ENCODE assay signal across 13 mouse cellular contexts in the genomic region with DNA sequence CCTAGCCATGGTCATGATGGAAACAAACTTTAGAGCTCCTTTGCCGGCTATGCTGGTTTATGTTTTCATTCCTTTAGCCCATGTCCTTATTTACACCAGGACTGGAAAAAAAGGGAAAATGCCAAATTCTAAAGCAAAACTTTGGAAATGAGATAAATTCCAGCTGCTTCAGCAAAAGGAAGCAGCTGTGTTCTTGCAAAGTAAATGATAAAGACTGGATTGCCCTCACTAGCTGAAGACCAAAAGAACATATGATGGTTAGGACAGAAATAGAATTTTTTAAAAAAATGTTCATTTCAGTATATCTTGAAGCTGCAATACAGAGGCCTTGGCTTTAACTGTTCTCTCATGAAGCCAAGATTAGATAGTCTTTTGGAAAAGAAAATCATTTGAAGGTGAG.
"Had no signal": no experiment of that assay in that cellular context is flagged by ENCODE, and none has a peak within 500 bp of the region (broad histone marks: within the 10 kb centered on the region; RNA-seq: fewer than 3 reads in every experiment).

No protein-coding gene starts in this region.

- H3K4me2 ChIP-seq: kidney, embryonic 15.5 days; limb, embryonic 13.5 days; liver, embryonic 12.5 days; midbrain, embryonic 12.5 days; neural tube, embryonic 13.5 days had no signal

- H3K27me3 ChIP-seq: kidney, embryonic 15.5 days; limb, embryonic 13.5 days; liver, embryonic 12.5 days; midbrain, embryonic 12.5 days; neural tube, embryonic 13.5 days had no signal

- H3K9me3 ChIP-seq: kidney, embryonic 15.5 days; limb, embryonic 13.5 days; liver, embryonic 12.5 days; midbrain, embryonic 12.5 days; neural tube, embryonic 13.5 days had no signal

- H3K36me3 ChIP-seq: kidney, embryonic 15.5 days; limb, embryonic 13.5 days; liver, embryonic 12.5 days; midbrain, embryonic 12.5 days; neural tube, embryonic 13.5 days had no signal

- H3K9ac ChIP-seq: kidney, embryonic 15.5 days; limb, embryonic 13.5 days; liver, embryonic 12.5 days; midbrain, embryonic 12.5 days; neural tube, embryonic 13.5 days had no signal

- ATAC-seq: intestine, embryonic 16.5 days; liver, embryonic 12.5 days; midbrain, embryonic 16.5 days had no signal

- DNase-seq: left cerebral cortex, postnatal 4 days; retina, postnatal 1 day; right cerebral cortex, postnatal 4 days; spleen, adult 18-20 months; thymus, adult 18-20 months; thymus, postnatal 14 days had no signal

- H3K27ac ChIP-seq: kidney, embryonic 15.5 days; limb, embryonic 13.5 days; liver, embryonic 12.5 days; midbrain, embryonic 12.5 days; neural tube, embryonic 13.5 days had no signal

- H3K4me3 ChIP-seq: kidney, embryonic 15.5 days; limb, embryonic 13.5 days; liver, embryonic 12.5 days; midbrain, embryonic 12.5 days; neural tube, embryonic 13.5 days had no signal

- H3K4me1 ChIP-seq: kidney, embryonic 15.5 days; limb, embryonic 13.5 days; liver, embryonic 12.5 days; midbrain, embryonic 12.5 days; neural tube, embryonic 13.5 days had no signal
